Mouse (Mus musculus) thymus, postnatal 36 days (tissue): ENCODE results near the gene Alg12.
"Not testable (repeated sequence)": the region's sequence is repeated elsewhere in the genome, so short reads cannot be mapped to it uniquely, and the experiment has no call there.

Experiments used
- DNase-seq, 2 experiments: peaks; one replicate each; pipeline ENCODE4 v3.0.0; 2022; ENCODE audit warnings: mixed read lengths in 2 of 2

Gene Alg12

DNA sequence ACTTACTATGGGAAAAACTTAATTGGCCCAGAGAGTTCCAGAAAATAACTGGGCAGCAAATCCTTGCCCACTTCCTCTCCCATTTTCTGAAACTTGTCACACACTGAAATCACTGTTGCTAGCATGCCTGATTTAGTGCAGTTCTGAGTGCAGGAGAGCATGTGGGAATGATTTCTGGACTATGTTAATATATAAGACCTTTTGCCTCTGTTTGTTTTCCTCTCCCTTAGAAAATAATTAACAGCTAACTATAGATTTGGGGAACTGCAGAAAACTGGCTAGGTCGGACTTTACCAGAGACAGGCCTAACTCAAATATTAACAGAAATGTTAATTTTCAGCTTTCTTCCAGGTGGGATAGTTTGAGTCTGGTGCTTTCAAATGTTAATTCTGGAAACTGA is 50.6 kb downstream of the Alg12 start:
- no peak for DNase-seq

DNA sequence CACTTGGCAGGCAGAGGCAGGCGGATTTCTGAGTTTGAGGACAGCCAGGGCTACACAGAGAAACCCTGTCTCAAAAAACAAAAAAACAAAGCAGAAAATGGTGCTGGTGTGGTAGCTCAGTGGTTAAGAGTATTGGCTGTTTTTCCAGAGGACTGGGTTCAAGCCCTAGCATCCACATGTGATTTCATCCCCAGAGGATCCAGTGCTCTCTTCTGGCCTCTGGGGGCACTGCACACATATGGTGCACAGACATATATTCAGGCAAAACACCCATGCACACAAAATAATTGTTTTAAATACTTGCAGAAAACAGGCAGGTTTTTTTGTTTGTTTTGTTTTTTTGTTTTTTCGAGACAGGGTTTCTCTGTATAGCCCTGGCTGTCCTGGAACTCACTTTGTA is 53.0 kb downstream of the Alg12 start:
- DNase-seq = not testable (repeated sequence)

DNA sequence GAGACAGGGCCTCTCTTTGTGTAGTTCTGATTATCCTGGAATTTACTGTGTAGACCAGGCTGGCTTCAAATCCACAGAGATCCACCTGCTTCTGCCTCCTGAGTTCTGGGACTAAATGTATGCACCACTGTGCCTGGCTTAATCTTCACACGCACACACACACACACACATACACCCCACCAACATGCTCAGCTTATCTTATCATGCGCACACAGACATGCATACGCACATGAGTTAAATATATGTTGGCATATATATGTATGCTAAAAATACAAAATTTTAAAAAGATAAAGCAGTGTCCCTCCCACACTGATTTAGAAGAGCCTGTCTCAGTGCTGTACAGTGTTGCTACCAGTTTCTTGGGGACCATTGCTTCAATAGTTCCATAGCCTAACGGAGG is 57.6 kb downstream of the Alg12 start:
- DNase-seq = no peak

DNA sequence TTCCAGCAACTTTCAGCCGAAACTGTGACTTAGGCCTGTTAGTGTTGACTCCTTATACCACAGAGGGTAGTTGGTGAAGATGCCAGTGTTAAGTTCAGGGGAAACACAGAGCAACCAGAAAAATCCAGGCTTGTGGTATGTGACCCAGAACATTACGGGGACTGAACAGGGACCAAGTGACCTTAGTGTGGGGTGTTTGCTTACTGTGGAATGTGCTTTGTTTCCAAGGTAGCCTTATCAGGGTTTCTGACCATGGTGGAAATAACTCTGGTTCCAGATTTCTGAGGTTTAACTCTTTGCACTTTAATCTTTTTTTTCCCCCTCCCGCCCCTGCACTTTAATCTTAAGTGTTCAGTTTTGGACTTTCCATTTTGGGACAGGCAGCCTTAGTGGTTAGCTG is 61.1 kb downstream of the Alg12 start:
- DNase-seq = no peak

DNA sequence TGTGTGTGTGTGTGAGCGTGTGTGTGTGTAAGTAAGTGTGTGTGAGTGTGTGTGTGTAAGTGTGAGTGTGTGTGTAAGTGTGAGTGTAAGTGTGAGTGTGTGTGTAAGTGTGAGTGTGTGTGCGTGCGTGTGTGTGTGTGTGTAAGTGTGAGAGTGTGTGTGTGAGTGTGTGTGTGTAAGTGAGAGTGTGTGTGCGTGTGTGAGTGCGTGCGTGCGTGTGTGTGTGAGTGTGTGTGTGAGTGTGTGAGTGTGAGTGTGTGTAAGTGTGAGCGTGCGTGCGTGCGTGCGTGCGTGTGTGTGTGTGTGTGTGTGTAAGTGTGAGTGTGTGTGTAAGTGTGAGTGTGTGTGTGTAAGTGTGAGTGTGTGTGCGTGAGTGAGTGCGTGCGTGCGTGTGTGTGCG is 63.4 kb downstream of the Alg12 start:
- DNase-seq = no peak
